Mouse (Mus musculus) 3134 (cell line): ENCODE results near the gene Efs.
A peak's percentile ranks its signal among the peaks of the same experiment; 100 is the strongest.

Experiments
- DNase-seq: peaks from one replicate; pipeline ENCODE4 v3.0.0-alpha.2; 2011; ENCODE audit warnings: low spot score; ENCODE audit not compliant: insufficient read length; ENCODE audit errors: extremely low read depth

Gene Efs

DNA sequence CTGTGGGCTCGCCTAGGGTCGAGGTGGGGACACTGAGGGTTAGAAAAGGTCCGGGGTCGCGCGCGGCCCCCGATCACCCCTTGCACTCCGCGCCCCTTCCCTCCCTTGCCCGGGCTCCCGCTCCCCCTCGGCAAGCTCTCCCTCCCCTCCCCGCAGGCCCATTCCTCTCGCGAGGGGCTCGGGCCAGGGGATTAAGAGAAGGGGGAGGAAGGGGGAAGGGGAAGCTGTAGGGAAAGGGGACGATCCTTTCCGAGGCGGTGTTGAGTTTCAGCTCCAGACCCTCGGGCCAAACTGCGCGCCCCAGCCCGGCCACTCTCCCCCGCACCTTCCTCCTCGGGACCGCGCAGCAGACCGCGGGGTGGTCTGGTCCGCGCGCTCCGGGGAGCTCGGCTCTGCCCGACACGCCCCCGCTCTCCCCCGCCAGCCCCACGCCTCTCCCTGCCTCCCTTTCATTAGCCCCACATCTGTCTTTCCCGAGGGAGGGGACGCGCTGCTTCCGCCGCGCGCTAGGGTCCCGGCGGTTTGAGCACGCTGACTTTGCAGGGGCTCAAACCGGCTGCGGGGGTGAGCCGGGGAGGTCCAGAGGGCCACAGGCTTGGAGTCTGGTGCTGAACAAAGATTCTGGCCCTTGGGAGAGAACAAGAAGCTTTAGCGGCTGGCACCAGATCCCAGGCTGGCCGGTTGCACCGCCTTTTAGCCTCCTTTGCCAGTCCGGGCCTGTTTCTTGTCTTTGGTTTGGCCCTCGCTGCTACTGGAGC lies 654 bp upstream of the Efs start:
- no peak for DNase-seq

DNA sequence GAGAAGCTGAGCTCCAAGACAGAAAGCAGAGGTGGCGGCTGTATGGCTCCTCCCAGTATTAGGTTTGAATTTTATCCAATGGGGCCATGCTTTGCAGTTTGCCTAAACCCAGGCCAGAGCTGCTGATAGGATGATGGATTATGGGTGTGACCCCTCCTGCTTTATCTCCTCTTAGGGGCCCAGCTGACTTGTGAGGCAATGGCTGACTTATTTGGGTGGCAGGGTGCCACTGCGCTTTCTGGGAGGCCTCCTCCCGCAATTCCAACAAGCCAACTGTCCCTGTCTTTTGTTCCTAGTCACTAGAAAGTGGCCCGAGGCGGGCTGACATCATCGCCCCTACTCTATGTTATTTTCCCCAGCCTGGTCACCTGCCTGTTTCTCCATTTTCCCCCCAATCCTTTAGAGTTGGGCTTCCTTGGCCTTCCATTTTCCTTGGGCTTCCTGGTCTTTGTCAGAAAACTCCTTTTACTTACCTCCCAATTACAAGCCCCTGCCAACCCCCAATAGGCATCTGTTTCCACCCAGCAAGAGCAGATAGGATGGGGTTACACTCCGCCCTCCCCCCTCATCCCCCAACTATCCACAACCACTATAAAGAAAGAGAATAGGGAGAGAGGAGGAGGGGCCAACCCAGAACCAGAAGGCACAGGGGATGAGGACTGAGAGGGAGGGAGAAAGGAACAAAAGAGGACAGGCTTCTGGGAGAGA lies 1.1 kb downstream of the Efs start:
- peak; percentile 45 for DNase-seq

DNA sequence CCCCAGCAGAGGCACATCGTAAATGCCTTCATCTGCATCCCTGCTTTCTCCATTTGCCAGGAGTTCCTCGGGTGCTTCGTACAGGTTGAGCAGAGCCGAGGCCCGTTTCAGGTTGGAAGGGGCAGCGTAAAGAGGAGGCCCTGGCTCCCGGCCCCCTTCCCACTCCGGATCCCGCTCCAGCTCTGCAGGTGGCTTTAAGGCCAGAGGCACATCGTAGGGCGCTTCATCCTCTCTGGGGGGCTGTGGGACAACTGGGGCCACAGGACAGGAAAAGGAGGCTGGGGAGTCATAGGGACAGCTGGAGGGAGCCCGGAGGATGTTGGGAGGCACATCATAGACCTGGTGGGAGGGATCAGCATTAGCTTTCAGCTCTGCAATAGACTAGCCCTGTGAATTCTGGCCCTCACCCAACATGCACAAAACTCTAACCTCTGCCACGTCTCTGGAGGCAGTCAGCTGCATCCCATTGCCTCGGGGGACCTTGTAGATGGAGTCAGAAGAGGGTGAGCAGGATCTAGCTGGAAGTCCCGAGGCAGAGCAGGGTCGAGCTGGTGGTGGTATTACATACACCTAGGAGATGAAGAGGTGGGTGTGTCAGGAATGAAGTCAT lies 5.7 kb downstream of the Efs start:
- DNase-seq: no peak

DNA sequence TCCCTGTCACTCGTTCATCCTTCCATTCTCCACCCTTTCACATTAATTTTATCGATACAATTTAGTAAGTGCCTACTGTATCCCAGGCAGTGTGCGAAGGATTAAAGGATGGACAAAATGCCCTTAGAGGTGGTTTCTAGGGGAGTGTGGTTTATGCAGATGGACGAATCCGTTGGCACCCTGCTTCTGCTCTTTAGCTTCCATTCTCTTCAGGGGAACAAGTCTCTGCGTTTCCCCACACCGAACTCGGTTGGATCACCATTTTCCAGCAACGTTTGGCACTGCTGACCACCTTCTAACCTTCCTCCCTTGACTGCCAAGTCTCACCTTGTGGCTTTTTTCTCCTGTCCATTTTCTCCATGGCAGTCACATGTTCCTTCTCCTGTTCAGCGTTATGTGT lies 12.6 kb downstream of the Efs start:
- DNase-seq: no peak

DNA sequence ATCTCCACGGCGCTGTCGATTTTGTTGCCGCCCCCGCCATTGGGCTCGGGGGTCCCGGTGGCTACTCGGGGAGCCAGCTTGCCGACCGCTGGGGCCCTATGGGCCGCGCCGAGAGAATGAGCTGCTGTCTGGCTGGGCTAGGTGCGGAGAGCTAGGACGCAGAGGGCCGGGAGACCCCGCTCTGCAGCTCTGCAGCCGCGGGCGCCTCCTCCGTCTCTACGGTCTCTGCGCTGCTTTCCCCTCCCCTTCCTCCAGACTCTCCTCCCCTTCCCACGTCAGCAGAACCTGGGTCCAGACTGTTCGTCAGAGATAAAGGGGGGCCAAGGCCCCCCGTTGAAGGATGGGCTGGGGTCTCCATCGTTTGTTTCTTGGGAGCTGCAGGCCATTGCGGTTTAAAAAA lies 13.0 kb downstream of the Efs start, which contains the start of gene Slc22a17:
Slc22a17 (minus strand) TSS at position 247 of the 400 bp plus-strand sequence.
- no peak for DNase-seq

DNA sequence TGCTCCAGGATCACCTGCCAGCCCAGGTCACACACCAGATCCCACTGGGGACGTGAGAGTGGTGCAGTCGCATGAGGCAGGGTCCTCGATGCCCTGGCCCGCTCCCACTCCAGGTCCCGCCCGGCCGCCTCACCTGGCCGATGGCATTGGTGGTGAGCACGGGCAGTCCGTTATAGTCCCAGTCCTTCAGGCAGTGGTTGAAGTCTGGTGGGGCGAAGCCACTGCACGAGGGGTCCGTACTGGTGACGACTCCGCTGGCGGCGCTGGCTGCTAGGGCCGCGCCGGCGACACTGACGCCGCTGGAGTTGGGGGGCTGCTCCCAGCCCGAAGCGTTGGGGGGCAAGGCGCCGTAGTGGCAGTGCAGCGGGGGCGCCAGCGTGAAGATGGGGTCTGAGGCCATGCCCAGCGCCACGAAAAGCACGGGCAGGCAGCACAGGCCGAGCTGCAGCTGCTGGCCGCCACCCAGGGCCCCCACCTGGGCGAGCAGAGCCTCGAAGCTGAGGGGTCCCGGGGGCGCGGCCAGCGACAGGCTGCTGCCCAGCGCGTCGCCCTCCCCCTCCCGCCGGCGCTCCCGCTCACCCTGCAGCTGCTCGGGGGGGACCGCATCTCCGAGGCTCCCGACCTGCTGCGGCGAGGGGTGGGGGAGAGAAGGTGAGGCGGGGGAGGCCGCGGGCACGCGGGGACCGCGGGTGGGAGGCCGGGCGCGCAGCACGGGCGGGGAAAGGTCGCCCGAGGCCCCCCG lies 13.6 kb downstream of the Efs start:
- no peak for DNase-seq

DNA sequence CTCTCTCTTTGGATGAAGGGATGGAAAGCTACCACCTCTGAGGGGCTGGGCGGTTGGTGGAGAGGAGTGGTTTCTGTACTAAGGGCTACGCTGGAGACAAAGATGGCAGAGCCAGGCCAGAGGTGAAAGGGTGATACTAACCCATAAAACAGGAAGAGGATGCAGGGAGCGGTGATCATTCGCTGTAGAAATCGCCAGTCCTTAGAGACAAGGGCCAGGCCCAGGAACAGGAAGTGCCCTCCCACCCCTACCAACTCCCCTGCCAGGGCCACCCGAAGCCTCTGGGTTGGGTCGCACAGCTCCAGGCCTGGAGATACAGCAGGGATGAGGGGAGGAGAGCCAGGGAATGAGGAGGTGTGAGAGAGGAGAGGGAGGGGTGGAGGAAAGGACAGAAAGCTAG lies 17.2 kb downstream of the Efs start:
- no peak for DNase-seq

DNA sequence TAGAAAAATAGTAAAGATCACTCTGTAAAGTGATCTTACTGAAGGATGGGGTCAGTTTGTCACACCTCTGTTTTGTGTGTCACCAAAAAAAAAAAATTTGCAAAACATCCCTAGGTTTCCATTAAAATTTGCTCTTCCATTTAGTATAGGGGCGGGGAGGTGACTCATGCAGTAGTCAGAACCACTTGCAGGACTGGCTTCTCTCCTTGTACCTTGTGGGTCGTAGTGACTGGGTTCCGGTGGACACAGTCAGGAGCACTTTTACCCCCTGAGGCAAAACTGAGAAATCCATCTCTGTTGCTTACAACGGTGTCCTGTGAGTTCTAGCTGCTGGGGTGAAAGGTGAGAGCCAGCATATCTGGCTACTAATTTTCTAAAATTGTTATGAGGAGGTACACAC lies 22.3 kb downstream of the Efs start:
- peak; percentile 38 for DNase-seq

DNA sequence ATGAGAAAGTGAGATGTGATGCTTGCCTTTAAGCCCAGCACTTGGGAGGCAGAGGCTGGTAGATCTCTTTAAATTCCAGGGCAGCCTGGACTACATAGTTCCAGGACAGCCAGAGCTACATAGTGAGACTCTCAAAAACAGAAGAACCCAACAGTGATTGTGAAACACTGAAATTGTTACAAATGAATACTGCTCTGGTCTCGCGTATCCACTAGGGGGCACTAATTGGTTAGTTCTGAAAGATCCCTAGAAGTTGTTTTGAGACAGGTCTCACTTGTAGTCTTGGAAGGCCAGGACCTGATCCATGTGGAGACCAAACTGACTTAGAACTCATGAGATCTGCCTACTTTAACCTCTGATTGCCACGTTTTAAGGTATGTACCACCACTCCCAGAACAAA lies 25.5 kb downstream of the Efs start:
- DNase-seq: no peak

DNA sequence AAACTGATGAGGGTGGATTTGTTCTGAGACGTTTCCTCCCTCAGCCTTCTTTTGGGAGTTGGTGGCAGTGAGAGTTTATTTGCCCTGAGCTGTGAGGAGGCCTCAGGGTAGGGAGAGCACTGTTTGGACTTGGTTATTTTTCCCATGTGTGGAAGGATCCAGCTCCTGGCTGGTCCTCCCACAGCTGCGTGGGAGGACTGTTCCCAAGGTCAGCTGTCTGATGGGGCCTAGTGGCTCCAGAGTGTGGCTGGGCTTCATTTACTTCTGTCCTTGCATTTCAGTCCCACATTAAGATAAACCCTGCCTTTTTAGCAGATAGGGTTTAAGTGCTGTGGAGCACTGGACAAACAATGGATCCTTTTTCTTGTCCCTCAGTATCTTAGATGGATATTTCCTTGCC lies 28.5 kb downstream of the Efs start:
- DNase-seq: no peak

DNA sequence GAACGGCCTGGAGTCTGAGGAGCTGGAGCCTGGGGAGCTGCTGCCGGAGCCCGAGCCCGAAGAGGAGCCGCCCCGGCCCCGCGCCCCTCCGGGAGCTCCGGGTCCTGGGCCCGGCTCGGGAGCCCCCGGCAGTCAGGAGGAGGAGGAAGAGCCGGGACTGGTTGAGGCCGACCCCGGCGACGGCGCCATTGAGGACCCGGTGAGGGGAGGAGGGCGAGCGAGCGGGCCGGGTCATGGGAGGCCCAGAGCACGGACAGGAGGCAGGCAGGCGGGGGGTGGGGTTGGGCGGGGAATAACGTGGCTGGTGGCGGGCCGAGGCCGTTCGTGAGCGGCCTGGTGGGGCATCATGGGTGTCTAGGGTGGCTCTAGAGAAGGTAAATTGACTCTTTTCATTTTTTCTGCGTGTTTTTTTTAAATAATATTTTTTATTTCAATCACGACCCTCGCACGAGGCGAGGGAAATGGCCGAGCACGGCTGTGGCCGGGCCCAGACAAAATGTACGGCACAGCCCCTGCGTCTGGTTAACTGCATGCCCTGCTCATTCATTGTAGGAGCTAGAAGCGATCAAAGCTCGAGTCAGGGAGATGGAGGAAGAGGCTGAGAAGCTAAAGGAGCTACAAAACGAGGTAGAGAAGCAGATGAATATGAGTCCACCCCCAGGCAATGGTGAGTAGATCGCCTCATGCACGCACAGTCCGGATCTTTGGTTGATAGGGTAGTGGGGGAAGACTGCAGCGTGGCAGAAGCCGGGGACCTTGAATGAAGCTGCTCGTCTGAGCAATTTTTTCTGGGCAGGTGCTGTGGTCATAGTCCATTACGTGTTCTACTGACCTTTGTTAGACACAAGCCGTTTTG lies 31.4 kb downstream of the Efs start:
- DNase-seq: peak; percentile 66

DNA sequence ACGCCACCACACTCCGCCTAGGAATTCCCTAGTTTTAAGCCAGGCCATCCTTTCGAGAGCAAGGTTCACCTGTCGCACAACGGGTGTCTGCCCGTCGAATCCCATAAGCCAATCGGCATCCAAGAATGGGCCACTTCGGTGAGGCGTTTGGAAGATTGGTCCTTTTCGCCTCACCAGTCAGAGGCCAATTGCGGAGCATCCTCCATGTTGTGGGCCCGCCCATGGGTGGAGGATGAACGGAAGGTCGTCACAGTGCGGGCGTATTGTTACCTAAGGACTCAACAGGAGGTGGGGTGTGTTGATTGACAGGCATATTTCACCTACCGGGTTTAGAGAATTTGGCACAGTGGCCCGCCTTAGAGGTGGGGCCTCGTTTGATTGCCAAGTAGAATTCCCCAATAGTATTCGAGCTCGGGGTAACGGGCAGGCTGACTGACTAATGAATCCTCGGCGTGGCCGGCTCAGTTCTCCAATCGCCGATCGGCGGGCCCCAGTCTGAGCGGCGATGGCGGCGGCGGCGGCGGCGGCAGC lies 32.2 kb downstream of the Efs start:
- peak; percentile 93 for DNase-seq

DNA sequence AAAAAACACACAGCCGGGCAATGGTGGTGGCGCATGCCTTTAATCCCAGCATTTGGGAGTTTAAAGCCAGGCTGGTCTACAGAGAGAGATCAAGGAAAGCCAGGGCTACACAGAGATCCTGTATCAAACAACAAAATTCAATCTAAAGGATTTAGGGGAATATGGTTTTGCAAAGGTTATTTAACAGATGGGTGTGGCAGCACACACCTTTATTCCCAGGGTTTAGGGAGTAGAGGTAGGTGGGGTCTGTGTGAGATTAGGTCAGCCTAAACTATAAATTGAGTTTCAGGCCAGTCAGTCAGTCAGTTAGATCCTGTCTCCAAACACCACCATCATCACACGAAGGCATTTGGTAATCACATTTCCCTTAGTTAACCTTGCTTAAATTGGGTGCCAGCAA lies 33.7 kb downstream of the Efs start, which contains the start of gene Pabpn1:
Pabpn1 (plus strand) TSS at position 301 of the 400 bp plus-strand sequence.
- DNase-seq: no peak

DNA sequence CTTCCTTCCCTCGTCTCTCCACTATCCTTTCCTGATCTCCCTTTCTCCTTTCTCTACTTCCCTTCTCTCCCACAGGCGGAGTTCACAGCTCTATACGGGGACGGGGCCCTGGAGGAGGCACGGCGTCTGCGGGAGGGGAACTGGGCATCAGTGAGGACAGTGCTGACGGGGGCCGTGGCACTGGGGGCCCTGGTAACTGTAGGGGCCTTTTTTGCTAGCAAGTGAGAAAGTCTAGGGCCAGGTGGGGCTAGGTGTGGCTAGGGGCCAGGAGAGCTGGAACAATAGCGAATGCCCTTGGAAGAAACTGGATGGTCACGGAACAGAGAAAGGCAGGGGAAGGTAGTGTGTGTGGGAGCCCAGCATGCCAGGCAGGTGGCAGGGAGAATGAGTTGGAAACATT lies 40.6 kb downstream of the Efs start:
- no peak for DNase-seq

DNA sequence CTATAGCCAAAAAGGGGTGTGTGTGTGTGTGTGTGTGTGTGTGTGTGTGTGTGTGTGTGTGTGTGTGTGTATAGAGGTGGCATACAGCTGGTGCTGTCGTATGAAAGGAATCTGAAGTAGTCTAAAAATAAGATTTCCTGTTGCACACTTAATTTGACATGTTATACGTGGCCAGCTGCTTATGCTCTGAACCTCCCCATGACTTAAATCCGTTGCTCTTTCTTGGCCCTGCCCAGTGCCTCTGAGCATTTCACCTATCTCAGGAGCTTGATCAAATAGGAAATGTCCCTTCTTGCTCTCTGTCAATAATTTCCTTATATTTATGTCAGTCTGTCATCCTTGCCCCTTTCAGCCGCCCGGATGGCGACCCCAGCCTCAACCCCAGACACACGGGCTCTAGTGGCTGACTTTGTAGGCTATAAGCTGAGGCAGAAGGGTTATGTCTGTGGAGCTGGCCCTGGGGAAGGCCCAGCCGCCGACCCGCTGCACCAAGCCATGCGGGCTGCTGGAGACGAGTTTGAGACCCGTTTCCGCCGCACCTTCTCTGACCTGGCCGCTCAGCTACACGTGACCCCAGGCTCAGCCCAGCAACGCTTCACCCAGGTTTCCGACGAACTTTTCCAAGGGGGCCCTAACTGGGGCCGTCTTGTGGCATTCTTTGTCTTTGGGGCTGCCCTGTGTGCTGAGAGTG lies 41.8 kb downstream of the Efs start:
- no peak for DNase-seq

DNA sequence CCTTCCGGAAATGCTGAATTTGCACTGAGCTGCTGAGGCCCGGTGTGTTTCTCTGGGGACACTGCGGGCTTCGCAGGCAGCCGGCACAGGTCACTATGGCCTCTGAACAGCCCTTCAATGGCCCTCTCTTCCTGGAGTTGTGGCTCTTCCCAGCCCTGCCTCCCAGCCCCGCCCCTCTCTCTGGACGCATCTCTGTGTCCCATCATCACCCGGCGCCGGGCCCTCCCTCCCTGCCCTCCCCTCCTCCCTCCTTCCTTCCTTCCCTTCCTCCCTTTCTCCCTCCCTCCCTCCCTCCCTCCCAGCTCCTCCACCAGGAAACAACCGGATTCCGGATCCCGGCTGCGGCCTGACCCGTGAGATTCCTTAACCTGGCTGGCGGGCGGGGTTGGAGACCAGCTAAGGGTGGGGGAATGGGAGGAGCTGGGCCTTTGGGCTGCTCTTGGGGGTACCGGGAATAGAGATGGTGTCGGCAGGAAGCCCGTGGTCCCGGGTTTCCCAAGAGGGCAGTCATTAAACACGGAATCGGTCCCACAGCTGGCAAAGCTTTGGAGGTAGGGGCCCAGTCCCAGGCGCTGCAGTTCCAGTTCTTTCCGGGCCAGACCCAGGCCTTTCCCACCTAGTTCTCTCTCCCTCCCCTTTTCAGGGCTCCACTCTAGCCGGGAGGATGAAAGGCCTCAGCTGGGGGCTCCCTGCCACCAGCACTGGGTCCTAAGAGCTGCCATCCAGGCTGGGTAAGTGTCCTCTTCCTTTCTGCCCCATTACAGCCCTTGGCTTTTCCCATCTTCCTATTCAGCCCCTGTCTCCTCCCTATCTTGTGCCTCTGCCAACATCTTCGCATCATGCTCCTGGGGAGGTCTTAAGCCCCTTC lies 42.5 kb downstream of the Efs start, which contains the start of the genes Bcl2l2 and Gm20521:
Bcl2l2 (plus strand) TSS at position 224 of the 868 bp plus-strand sequence.
Gm20521 (plus strand) TSS at position 288 of the 868 bp plus-strand sequence.
- peak; percentile 90 for DNase-seq

DNA sequence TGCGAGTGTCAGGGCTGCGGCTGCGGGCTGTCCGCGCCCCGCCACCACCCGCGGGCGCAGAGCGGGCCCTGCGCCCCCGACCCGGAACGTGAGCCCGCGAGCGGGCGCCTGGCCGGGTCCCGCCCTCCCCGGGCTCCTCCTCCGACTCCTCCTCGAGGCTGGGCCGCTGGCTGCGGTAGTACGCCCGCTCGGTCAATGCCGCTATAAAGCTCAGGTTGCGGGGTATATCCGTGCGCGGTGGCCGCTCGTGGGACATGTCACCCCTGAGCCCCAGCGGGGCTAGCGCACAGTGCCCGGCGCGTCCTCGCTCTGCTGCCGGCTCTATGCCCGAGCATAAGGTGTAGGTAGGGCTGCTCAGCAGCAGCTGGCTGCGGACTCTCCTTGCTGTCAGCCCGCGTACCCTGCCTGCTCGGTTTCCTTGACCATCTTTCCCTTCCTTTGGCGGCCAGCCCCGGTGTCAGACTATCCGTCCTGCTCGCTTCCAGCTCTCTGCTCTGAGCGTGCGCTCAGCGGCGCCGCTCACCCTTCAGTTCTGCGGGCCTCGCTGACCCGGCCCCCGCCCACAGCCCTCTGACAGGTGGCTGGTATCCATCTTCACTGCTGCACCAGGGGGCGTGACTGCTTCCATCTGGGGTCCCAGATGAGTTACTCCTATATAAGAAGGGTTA lies 48.7 kb downstream of the Efs start, which contains the start of gene Ppp1r3e:
Ppp1r3e (minus strand) TSS at position 503 of the 668 bp plus-strand sequence.
- DNase-seq: no peak
